15 mouse cellular contexts compared by ENCODE assay signal in the genomic region with DNA sequence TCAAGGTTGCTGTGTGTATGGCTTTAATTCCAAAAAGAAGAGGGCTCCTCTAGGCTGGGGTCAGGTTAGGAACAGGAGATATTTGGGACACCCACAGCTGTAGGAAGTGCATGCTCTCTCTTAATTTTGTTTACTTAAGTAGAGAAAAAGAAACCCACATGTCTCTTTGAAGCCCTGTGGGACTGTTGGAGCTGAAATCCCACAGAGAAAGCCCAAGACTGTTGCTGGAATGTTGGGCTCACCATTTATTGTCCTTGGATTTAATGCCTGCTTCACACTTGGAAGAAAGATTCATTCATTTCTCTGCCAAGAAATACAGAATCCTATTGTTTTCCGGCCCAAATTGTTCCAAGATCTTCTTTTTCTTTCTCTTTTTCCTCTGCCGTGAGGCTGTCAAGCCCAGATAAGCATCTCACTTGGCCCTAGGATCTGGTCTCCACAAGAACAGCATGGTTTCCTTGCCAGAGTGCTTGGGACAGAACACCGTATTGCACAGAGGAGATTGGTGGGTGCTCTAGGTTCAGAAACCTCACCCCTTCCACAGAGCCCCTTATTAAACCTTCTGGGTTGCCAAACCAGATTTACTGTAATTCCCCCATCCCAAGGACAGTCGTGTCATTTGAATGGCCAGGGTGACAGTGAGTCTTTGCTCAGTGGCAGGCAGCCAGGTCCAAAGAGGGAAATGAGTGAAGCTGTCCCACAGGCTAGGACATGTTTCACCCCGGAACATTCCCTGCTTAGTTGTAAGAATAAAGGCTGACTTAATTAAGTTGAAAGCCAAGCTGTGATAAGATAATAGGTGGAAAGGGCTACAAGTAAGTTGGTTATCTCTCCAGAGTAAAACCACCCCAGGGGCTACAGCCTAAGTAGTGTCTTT. TPM values are rescaled to one million over a fixed set of nuclear protein-coding genes. Genes with fewer than 3 reads are reported as not detected.
A peak's percentile ranks its signal among the peaks of the same experiment; 100 is the strongest.
DNase-seq lines count a peak whose midpoint lies in the region; ATAC-seq and TF ChIP-seq lines count a peak whose summit lies in the region.
"Had no signal": no experiment of that assay in that cellular context is flagged by ENCODE, and none has a peak within 500 bp of the region (broad histone marks: within the 10 kb centered on the region; RNA-seq: fewer than 3 reads in every experiment).

No protein-coding gene starts in this region.

- no peak for TF ChIP-seq CTCF in lung, embryonic 14.5 days (IDR thresholded peaks at IDR 0.05; ENCODE audit: low read depth)
- TF ChIP-seq CTCF in brain, embryonic 14.5 days (IDR thresholded peaks at IDR 0.05; ENCODE audit: borderline replicate concordance, extremely low read depth, insufficient read depth, insufficient read length): no peak
- no peak for TF ChIP-seq CTCF in left cerebral cortex, adult 2 months (IDR thresholded peaks at IDR 0.05)

- H3K27ac ChIP-seq in lung, embryonic 14.5 days (ENCODE audit: low read depth): no peak overlapping the region
- H3K27ac ChIP-seq in left cerebral cortex, adult 2 months: no peak overlapping the region
- H3K27ac ChIP-seq: midbrain, embryonic 12.5 days; neural tube, embryonic 13.5 days had no signal

- intact Hi-C loops in heart, postnatal 36 days (cut with DNase I): no loop called here
- intact Hi-C loops in left cerebral cortex, adult 2 months (cut with DNase I): no loop called here

- 37% methylated on average over 5 of the region's 5 CpGs for WGBS in lung, embryonic 14.5 days

- no peaks in the 10 kb centered on the region for H3K27me3 ChIP-seq in lung, embryonic 14.5 days (ENCODE audit: insufficient read depth, low read length)
- H3K27me3 ChIP-seq: midbrain, embryonic 12.5 days; neural tube, embryonic 13.5 days had no signal

- H3K4me3 ChIP-seq in lung, embryonic 14.5 days (ENCODE audit: low read depth, low read length): no peak overlapping the region
- H3K4me3 ChIP-seq in left cerebral cortex, adult 2 months: no peak overlapping the region
- H3K4me3 ChIP-seq: midbrain, embryonic 12.5 days; neural tube, embryonic 13.5 days had no signal

- no peak overlapping the region for H3K9ac ChIP-seq in lung, embryonic 14.5 days
- H3K9ac ChIP-seq: midbrain, embryonic 12.5 days; neural tube, embryonic 13.5 days had no signal

- no peak for TF ChIP-seq POLR2A in brain, embryonic 14.5 days (IDR thresholded peaks at IDR 0.05; ENCODE audit: borderline replicate concordance, extremely low read depth, insufficient read depth, insufficient read length, poor library complexity, severe bottlenecking)

- no peaks in the 10 kb centered on the region for H3K9me3 ChIP-seq in lung, embryonic 14.5 days (ENCODE audit: low read depth, low read length)
- H3K9me3 ChIP-seq: midbrain, embryonic 12.5 days; neural tube, embryonic 13.5 days had no signal

- no peak overlapping the region for H3K4me2 ChIP-seq in lung, embryonic 14.5 days
- H3K4me2 ChIP-seq: midbrain, embryonic 12.5 days; neural tube, embryonic 13.5 days had no signal

- peak; percentile 27 for DNase-seq in gastrocnemius, postnatal 10 days
- DNase-seq in gastrocnemius, adult 18-20 months (ENCODE audit: low spot score): no peak
- no peak for DNase-seq in lung, embryonic 14.5 days
- DNase-seq in lung, postnatal 4 days: no peak
- peak; percentile 26 for DNase-seq in brain, embryonic 14.5 days (ENCODE audit: low read depth)
- DNase-seq in heart, postnatal 36 days: peak; percentile 53 to 59
- no peak for DNase-seq in ovary, postnatal 10 days (ENCODE audit: low spot score)
- DNase-seq in left cerebral cortex, adult 2 months (ENCODE audit: extremely low spot score in 1 of 2, low spot score in 2 of 2): no peak
- DNase-seq: cerebellum, adult 8-10 months; thymus, adult 2 months had no signal

- peak; percentile 39; the same call in 1 of the 2 replicates for ATAC-seq in lung, embryonic 14.5 days (ENCODE audit: insufficient read depth)
- ATAC-seq: inflammation-experienced regulatory T-cells, adult 6 months had no signal

- no peaks in the 10 kb centered on the region for H3K36me3 ChIP-seq in lung, embryonic 14.5 days (ENCODE audit: insufficient read depth)
- H3K36me3 ChIP-seq: midbrain, embryonic 12.5 days; neural tube, embryonic 13.5 days had no signal

- H3K4me1 ChIP-seq in lung, embryonic 14.5 days (ENCODE audit: insufficient read depth): peaks cover 12% of the 10 kb centered on the region; the same call in 1 of the 2 replicates

RNA-seq across cellular contexts. Expression of a gene that starts 18.6 kb away (rescaled TPM):
- total RNA-seq in gastrocnemius, postnatal 10 days (2021): not detected
- total RNA-seq in gastrocnemius, adult 18-20 months (2021): not detected
- polyA plus RNA-seq in lung, embryonic 14.5 days (2014; fragmentation: Nextera tagmentation; extraction: Ambion mirVana): not detected in 2 replicates
- polyA plus RNA-seq in brain, embryonic 14.5 days (2012; rRNA removed): 0.04 TPM in 1 of 2 replicates, not detected in the other
- total RNA-seq in heart, postnatal 36 days (2021): not detected
- not detected for total RNA-seq in left cerebral cortex, adult 2 months (2021)
- total RNA-seq: left cerebral cortex, postnatal 10 days; MEL had no signal
- polyA plus RNA-seq: inflammation-experienced regulatory T-cells, adult 6 months; midbrain, embryonic 12.5 days; neural tube, embryonic 13.5 days had no signal

Comparison
In these comparisons a context has a peak if more than half of its experiments do, and no peak if none do; other contexts are left out.
1. DNase-seq: peak in gastrocnemius, postnatal 10 days (single experiment), brain, embryonic 14.5 days (single experiment) and heart, postnatal 36 days (2 of 2); none in gastrocnemius, adult 18-20 months (single experiment), lung, embryonic 14.5 days (single experiment), lung, postnatal 4 days (0 of 2), ovary, postnatal 10 days (single experiment) and left cerebral cortex, adult 2 months (0 of 2).